Mouse (Mus musculus) stomach, adult 2 months (tissue): ENCODE measurements around the gene Mum1l1. TPM values are rescaled to one million over a fixed set of nuclear protein-coding genes. Genes with fewer than 3 reads are reported as not detected.

Source experiments
- polyA plus RNA-seq: library from polyadenylated mRNA; depleted of rRNA; stranded (reverse); fragments of >200 nt; gene quantifications from 2 replicates; pipeline ENCODE4 v1.2.3, GENCODE M21; 2012; rRNA removed

Mum1l1 gene
- 0.05 and 0.27 TPM in 2 replicates for polyA plus RNA-seq

DNA sequence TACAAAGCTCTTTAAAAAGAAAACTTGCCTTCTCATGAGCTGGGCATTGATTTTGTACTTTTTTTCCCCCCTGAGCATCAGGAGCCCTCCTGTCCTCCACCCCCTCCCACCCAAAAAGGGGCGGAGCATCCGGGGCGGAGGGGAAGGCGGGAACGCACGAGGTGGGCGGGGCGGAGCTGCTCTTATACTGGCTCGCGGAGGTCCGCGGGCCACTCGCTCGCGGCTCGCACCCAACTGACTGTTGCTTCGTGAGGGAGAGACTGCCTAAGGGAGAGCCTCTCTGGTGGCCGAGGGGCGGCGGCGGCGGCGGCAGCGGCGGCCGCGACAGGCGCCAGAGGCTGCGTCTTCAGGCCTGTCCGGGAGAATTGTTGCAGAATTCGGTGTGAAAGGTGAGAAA, at the start of gene Mum1l1:
Gene Mum1l1, plus strand, starts transcription at position 214 of the 397 bp plus-strand sequence.

DNA sequence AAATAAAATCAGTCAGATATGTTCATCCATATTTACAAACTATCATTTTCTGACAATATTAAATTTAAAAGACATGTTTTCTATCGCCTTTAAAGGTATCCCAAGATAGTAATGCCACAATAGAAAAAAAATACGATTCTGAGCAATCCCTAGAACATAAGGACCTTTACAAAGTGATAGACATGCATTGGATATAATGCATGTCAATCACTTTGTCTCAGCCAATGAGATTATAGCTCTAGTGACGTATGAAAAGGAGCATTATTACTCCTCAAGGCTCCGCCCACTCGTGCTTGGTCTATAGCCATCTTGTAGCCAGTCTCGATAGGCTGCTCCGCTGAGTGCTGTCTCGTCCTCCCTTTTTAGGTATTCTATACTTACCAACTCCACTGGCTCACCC, 30.9 kb upstream of the Mum1l1 start, which contains the start of gene 4933428M09Rik:
Gene 4933428M09Rik, plus strand, starts transcription at position 301 of the 400 bp plus-strand sequence.

Other genes starting within 250 kb of the Mum1l1 start
- gene Serpina7, start 124.8 kb upstream of the Mum1l1 start, polyA plus RNA-seq = 0.14 TPM in 1 of 2 replicates, not detected in the other
- not detected in 2 replicates for gene 4930513O06Rik, start 123.8 kb upstream of the Mum1l1 start, polyA plus RNA-seq
- not detected in 2 replicates for gene 4933428M09Rik, start 30.8 kb upstream of the Mum1l1 start, polyA plus RNA-seq
- not detected in 2 replicates for gene Trap1a, start 123.6 kb downstream of the Mum1l1 start, polyA plus RNA-seq